Mouse (Mus musculus): ENCODE measurements at regions not wholly inside any gene's neighbourhood (a gene's known extent, or its start where the extent isn't known, plus 50 kb on each side); places are given as distances from the start of the nearest gene placed in this dataset.

GRCm38 (mm10) chr19:55985518-55985917 is 243.9 kb downstream of the Tcf7l2 start:
- Histone ChIP-seq H3K4me3 (ENCODE audit: control insufficient read depth in 1 of 2, insufficient read depth in 1 of 2, low read depth in 1 of 2, low read length in 2 of 2) (no peak overlapping the region), H3K36me3 (ENCODE audit: control insufficient read depth, insufficient read depth, low read length) (no peaks in the 10 kb centered on the region), H3K9ac (ENCODE audit: low read length) (no peak overlapping the region), H3K27me3 (ENCODE audit: control insufficient read depth, insufficient read depth, low read length) (no peaks in the 10 kb centered on the region), H3K27ac (replicated peaks in 1 of 2; ENCODE audit: control insufficient read depth in 1 of 2, insufficient read depth in 1 of 2, low read depth in 2 of 2, low read length in 2 of 2) (no peak overlapping the region), H3K9me3 (ENCODE audit: control insufficient read depth, low read length) (no peaks in the 10 kb centered on the region), H3K4me1 (ENCODE audit: control insufficient read depth in 2 of 2, insufficient read depth in 2 of 2, low read length in 2 of 2) (no peaks in the 10 kb centered on the region), H3K4me2 (ENCODE audit: low read length) (no peak overlapping the region)
- no peak for ATAC-seq (ENCODE audit: insufficient number of reproducible peaks, insufficient read depth, low FRiP score, low read depth)
- 71% methylated on average over 4 of the region's 4 CpGs for WGBS

DNA sequence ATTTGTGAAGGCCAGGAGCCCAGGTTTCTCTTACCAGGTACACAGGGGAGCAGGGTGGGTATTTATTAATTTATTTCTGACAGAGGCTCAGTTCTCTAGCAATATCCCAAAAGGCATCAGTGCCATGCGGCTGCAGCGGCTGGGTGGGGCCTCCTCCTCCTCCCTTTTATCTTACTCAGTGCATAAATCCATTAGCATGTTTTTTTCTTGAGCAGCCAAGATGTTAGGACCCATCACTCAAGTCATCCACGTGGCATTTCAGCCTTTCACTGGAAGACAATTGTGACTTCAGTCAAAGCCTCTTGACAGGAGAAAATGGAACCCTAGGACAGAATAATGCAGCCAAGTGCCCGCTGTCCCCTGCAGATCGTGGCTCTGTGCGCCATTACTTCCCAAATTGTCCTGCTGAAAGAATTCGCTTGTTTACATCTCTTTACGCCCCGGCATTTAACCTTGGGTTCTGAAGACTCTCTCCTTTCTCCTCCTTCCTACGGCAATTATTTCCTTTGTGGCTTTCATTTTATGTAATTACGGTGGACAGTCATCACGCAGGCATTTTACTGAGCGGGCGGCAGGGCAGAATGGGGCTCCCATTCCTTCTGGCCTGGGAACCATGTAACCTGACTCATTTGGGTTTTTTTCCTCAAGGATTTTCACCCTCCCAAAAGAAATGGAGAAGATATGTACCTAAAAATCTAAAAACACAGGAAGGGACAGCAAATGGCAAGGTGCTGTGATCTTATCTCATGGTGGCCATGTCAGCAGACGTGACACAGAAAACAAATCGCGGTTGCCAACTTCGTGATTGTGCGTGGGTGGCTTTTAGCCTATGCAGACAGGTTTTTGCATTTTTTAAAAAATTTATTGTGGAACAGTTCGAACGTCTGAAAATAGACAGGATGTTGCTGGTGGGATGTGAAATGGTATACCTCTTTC is 250.4 kb downstream of the Tcf7l2 start:
- H3K27me3 ChIP-seq (ENCODE audit: control insufficient read depth, insufficient read depth, low read length): no peaks in the 10 kb centered on the region
- no peak overlapping the region for H3K9ac ChIP-seq (ENCODE audit: low read length)
- WGBS: 81% methylated on average over 21 of the region's 21 CpGs
- ATAC-seq (ENCODE audit: insufficient number of reproducible peaks, insufficient read depth, low FRiP score, low read depth): no peak
- H3K4me1 ChIP-seq (ENCODE audit: control insufficient read depth in 2 of 2, insufficient read depth in 2 of 2, low read length in 2 of 2): no peaks in the 10 kb centered on the region
- no peak overlapping the region for H3K4me2 ChIP-seq (ENCODE audit: low read length)
- H3K4me3 ChIP-seq (ENCODE audit: control insufficient read depth in 1 of 2, insufficient read depth in 1 of 2, low read depth in 1 of 2, low read length in 2 of 2): no peak overlapping the region
- no peaks in the 10 kb centered on the region for H3K36me3 ChIP-seq (ENCODE audit: control insufficient read depth, insufficient read depth, low read length)
- no peaks in the 10 kb centered on the region for H3K9me3 ChIP-seq (ENCODE audit: control insufficient read depth, low read length)
- no peak overlapping the region for H3K27ac ChIP-seq (replicated peaks in 1 of 2; ENCODE audit: control insufficient read depth in 1 of 2, insufficient read depth in 1 of 2, low read depth in 2 of 2, low read length in 2 of 2)

GRCm38 (mm10) chr19:55992727-55993066 is 251.1 kb downstream of the Tcf7l2 start:
- no peaks in the 10 kb centered on the region for H3K4me1 ChIP-seq (ENCODE audit: control insufficient read depth in 2 of 2, insufficient read depth in 2 of 2, low read length in 2 of 2)
- no peaks in the 10 kb centered on the region for H3K36me3 ChIP-seq (ENCODE audit: control insufficient read depth, insufficient read depth, low read length)
- no peak overlapping the region for H3K4me2 ChIP-seq (ENCODE audit: low read length)
- 91% methylated on average over 5 of the region's 5 CpGs for WGBS
- no peaks in the 10 kb centered on the region for H3K27me3 ChIP-seq (ENCODE audit: control insufficient read depth, insufficient read depth, low read length)
- no peaks in the 10 kb centered on the region for H3K9me3 ChIP-seq (ENCODE audit: control insufficient read depth, low read length)
- no peak overlapping the region for H3K27ac ChIP-seq (replicated peaks in 1 of 2; ENCODE audit: control insufficient read depth in 1 of 2, insufficient read depth in 1 of 2, low read depth in 2 of 2, low read length in 2 of 2)
- ATAC-seq (ENCODE audit: insufficient number of reproducible peaks, insufficient read depth, low FRiP score, low read depth): no peak
- no peak overlapping the region for H3K9ac ChIP-seq (ENCODE audit: low read length)
- H3K4me3 ChIP-seq (ENCODE audit: control insufficient read depth in 1 of 2, insufficient read depth in 1 of 2, low read depth in 1 of 2, low read length in 2 of 2): no peak overlapping the region

DNA sequence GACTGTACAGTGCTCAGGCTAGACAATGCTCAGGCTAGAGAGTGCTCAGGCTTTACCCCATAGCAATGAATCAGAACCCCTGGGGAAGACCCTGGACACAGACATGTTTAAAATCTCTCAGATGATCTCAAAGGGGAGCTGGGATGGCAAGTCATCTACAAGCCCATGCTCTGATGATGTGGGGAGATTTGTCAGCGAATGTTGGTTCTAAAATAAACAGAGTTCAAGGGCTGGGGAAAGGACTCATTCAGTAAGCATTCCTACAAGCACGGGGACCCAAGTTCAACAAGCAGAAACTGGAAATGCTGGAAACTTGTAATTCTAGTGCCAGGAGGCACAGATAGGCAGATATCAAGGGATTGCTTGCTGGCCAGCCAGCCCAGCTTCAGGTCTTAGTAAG is 254.1 kb downstream of the Tcf7l2 start:
- H3K36me3 ChIP-seq (ENCODE audit: control insufficient read depth, insufficient read depth, low read length): no peaks in the 10 kb centered on the region
- no peak overlapping the region for H3K27ac ChIP-seq (replicated peaks in 1 of 2; ENCODE audit: control insufficient read depth in 1 of 2, insufficient read depth in 1 of 2, low read depth in 2 of 2, low read length in 2 of 2)
- no peaks in the 10 kb centered on the region for H3K27me3 ChIP-seq (ENCODE audit: control insufficient read depth, insufficient read depth, low read length)
- 51% methylated on average over 2 of the region's 2 CpGs for WGBS
- H3K4me3 ChIP-seq (ENCODE audit: control insufficient read depth in 1 of 2, insufficient read depth in 1 of 2, low read depth in 1 of 2, low read length in 2 of 2): no peak overlapping the region
- H3K4me2 ChIP-seq (ENCODE audit: low read length): no peak overlapping the region
- no peak for ATAC-seq (ENCODE audit: insufficient number of reproducible peaks, insufficient read depth, low FRiP score, low read depth)
- H3K4me1 ChIP-seq (ENCODE audit: control insufficient read depth in 2 of 2, insufficient read depth in 2 of 2, low read length in 2 of 2): no peaks in the 10 kb centered on the region
- H3K9ac ChIP-seq (ENCODE audit: low read length): no peak overlapping the region
- H3K9me3 ChIP-seq (ENCODE audit: control insufficient read depth, low read length): no peaks in the 10 kb centered on the region

DNA sequence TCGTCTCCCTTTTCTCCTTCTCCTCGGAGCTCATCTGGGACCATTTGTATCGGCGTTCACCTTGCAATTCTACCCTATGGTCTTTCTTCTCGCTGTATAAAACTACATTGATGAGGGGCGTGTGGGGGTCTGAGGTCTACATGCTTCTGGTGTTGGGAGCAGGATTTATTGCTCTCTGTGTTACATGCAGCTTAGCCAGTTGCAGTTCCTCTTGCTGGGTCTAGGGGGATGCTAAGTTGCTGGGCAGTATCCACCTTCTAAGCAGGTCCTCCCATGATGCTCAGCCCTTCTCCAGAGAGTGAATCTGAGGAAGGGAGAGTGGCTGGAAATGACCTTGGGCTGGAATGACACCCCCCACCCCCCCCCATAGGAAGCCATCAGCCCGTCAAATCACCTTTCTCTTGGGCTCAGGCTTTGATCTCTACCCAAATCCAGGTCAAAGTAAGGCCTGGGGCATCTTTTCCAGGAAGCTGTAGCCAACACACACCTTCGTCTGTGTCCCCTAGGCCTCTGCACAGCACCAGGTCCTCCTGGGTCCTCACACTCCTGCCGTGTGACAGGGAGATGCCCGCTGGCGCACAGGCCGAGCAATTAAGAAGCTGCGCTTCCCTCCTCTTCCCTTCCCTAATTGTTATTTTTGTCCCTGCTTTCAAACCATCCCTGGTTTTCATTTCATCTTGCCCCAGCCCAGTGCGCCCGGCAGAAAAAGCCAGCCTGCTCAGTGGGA is 257.0 kb downstream of the Tcf7l2 start:
- no peak overlapping the region for H3K4me2 ChIP-seq (ENCODE audit: low read length)
- H3K9me3 ChIP-seq (ENCODE audit: control insufficient read depth, low read length): no peaks in the 10 kb centered on the region
- no peak overlapping the region for H3K4me3 ChIP-seq (ENCODE audit: control insufficient read depth in 1 of 2, insufficient read depth in 1 of 2, low read depth in 1 of 2, low read length in 2 of 2)
- no peak overlapping the region for H3K9ac ChIP-seq (ENCODE audit: low read length)
- H3K36me3 ChIP-seq (ENCODE audit: control insufficient read depth, insufficient read depth, low read length): no peaks in the 10 kb centered on the region
- no peak for ATAC-seq (ENCODE audit: insufficient number of reproducible peaks, insufficient read depth, low FRiP score, low read depth)
- H3K27ac ChIP-seq (replicated peaks in 1 of 2; ENCODE audit: control insufficient read depth in 1 of 2, insufficient read depth in 1 of 2, low read depth in 2 of 2, low read length in 2 of 2): no peak overlapping the region
- H3K27me3 ChIP-seq (ENCODE audit: control insufficient read depth, insufficient read depth, low read length): no peaks in the 10 kb centered on the region
- no peaks in the 10 kb centered on the region for H3K4me1 ChIP-seq (ENCODE audit: control insufficient read depth in 2 of 2, insufficient read depth in 2 of 2, low read length in 2 of 2)
- WGBS: 82% methylated on average over 15 of the region's 15 CpGs

DNA sequence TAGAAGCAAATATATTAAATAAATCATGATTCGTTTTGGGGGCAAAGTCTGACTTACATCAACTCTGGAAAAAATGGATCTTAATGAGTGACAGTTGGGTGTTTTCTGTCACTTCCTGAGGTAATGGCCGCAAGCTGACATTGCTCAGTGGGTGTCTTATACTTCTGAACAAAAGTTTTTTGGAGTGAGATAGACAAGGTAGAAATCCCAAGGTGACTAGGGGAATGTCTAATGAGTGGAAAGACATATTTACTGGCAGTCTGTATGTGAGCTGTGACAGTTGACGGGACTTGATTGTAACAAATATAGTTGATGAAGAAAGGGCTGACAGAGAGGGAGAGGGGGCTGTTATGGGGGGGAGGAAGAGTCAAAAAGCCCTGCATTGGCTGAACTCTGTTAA is 257.8 kb downstream of the Tcf7l2 start:
- H3K9me3 ChIP-seq (ENCODE audit: control insufficient read depth, low read length): no peaks in the 10 kb centered on the region
- no peak for ATAC-seq (ENCODE audit: insufficient number of reproducible peaks, insufficient read depth, low FRiP score, low read depth)
- no peaks in the 10 kb centered on the region for H3K27me3 ChIP-seq (ENCODE audit: control insufficient read depth, insufficient read depth, low read length)
- 83% methylated on average over 3 of the region's 3 CpGs for WGBS
- no peaks in the 10 kb centered on the region for H3K36me3 ChIP-seq (ENCODE audit: control insufficient read depth, insufficient read depth, low read length)
- no peak overlapping the region for H3K9ac ChIP-seq (ENCODE audit: low read length)
- no peak overlapping the region for H3K27ac ChIP-seq (replicated peaks in 1 of 2; ENCODE audit: control insufficient read depth in 1 of 2, insufficient read depth in 1 of 2, low read depth in 2 of 2, low read length in 2 of 2)
- H3K4me1 ChIP-seq (ENCODE audit: control insufficient read depth in 2 of 2, insufficient read depth in 2 of 2, low read length in 2 of 2): no peaks in the 10 kb centered on the region
- no peak overlapping the region for H3K4me3 ChIP-seq (ENCODE audit: control insufficient read depth in 1 of 2, insufficient read depth in 1 of 2, low read depth in 1 of 2, low read length in 2 of 2)
- H3K4me2 ChIP-seq (ENCODE audit: low read length): no peak overlapping the region

DNA sequence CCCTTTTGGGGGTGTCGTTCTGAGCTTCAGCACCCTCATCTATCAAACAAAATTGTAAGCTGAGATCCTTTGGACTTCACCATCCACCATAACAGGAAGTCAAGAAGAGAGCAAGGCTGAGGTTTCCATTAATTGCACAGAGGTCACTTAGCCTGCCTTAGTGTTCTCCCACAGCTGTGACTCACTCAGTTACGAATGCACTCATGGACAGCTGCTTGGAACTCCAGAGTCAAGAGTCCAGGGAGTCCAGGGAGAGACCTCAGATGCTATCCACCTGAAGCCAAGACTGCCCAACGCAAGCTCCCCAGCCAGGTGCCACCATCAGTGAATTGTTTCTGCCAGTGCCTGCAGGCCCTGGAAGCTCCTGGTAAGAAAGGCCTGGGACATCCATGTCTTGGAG is 259.8 kb downstream of the Tcf7l2 start:
- no peaks in the 10 kb centered on the region for H3K36me3 ChIP-seq (ENCODE audit: control insufficient read depth, insufficient read depth, low read length)
- no peak for ATAC-seq (ENCODE audit: insufficient number of reproducible peaks, insufficient read depth, low FRiP score, low read depth)
- H3K9ac ChIP-seq (ENCODE audit: low read length): no peak overlapping the region
- no peaks in the 10 kb centered on the region for H3K9me3 ChIP-seq (ENCODE audit: control insufficient read depth, low read length)
- H3K27ac ChIP-seq (replicated peaks in 1 of 2; ENCODE audit: control insufficient read depth in 1 of 2, insufficient read depth in 1 of 2, low read depth in 2 of 2, low read length in 2 of 2): no peak overlapping the region
- 80% methylated on average over 3 of the region's 3 CpGs for WGBS
- no peaks in the 10 kb centered on the region for H3K27me3 ChIP-seq (ENCODE audit: control insufficient read depth, insufficient read depth, low read length)
- no peak overlapping the region for H3K4me2 ChIP-seq (ENCODE audit: low read length)
- no peak overlapping the region for H3K4me3 ChIP-seq (ENCODE audit: control insufficient read depth in 1 of 2, insufficient read depth in 1 of 2, low read depth in 1 of 2, low read length in 2 of 2)
- H3K4me1 ChIP-seq (ENCODE audit: control insufficient read depth in 2 of 2, insufficient read depth in 2 of 2, low read length in 2 of 2): no peaks in the 10 kb centered on the region
